Comparison of ENCODE assay signal across 16 mouse cellular contexts in the genomic region with DNA sequence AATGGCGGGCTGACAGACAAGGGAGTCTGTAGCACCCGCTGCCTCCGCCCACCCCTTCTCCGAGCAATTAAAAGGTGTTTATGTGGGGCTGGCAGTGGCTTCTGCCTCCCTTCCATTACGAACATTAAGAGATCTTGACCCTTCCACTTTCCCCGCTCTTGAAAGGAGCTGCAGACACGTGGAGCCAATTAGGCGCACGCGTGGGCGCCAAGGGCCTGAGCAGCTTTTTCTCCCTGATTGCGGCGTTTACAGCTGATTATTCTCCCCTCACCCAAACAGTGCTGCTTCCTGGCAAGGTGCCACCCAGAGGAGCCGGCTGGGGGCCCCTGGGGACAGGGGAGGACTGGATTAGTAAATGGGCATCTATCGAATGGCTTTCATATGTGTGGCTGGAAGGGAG.
DNase-seq lines count a peak whose midpoint lies in the region; ATAC-seq lines count a peak whose summit lies in the region.
"Had no signal": no experiment of that assay in that cellular context is flagged by ENCODE, and none has a peak within 500 bp of the region (broad histone marks: within the 10 kb centered on the region; RNA-seq: fewer than 3 reads in every experiment).

No protein-coding gene starts in this region.

- H3K9ac ChIP-seq in forebrain, embryonic 11.5 days (ENCODE audit: low read length) = no peak overlapping the region
- 0 out of 2 replicates have a peak overlapping the region, but pooled peaks have one; percentile 1 for H3K9ac ChIP-seq in forebrain, embryonic 16.5 days (replicated peaks; ENCODE audit: low read depth, low read length)
- no peak overlapping the region for H3K9ac ChIP-seq in midbrain, embryonic 16.5 days (ENCODE audit: low read depth, low read length)
- H3K9ac ChIP-seq: embryonic facial prominence, embryonic 13.5 days; kidney, embryonic 15.5 days; liver, embryonic 15.5 days had no signal

- peak overlapping the region; percentile 48 for H3K27ac ChIP-seq in forebrain, embryonic 10.5 days
- H3K27ac ChIP-seq in forebrain, embryonic 11.5 days (ENCODE audit: low read depth, low read length) = no peak overlapping the region
- H3K27ac ChIP-seq in forebrain, embryonic 16.5 days (ENCODE audit: low read length) = no peak overlapping the region
- H3K27ac ChIP-seq in midbrain, embryonic 16.5 days (ENCODE audit: low read length) = 0 out of 2 replicates have a peak overlapping the region, but pooled peaks have one; percentile 14
- H3K27ac ChIP-seq: embryonic facial prominence, embryonic 13.5 days; kidney, embryonic 15.5 days; liver, embryonic 15.5 days; stomach, postnatal 0 days had no signal

- H3K27me3 ChIP-seq in forebrain, embryonic 10.5 days (ENCODE audit: poor library complexity, severe bottlenecking) = peaks cover 35% of the 10 kb centered on the region
- no peaks in the 10 kb centered on the region for H3K27me3 ChIP-seq in forebrain, embryonic 11.5 days (ENCODE audit: control insufficient read depth, insufficient read depth, low read length)
- H3K27me3 ChIP-seq in forebrain, embryonic 16.5 days (replicated peaks; ENCODE audit: control insufficient read depth, insufficient read depth, low read length) = peaks cover 18% of the 10 kb centered on the region
- H3K27me3 ChIP-seq in midbrain, embryonic 16.5 days (ENCODE audit: control insufficient read depth, insufficient read depth, low read depth, low read length) = no peaks in the 10 kb centered on the region
- H3K27me3 ChIP-seq: embryonic facial prominence, embryonic 13.5 days had no signal

- no peak overlapping the region for H3K4me3 ChIP-seq in forebrain, embryonic 10.5 days
- no peak overlapping the region for H3K4me3 ChIP-seq in forebrain, embryonic 11.5 days (ENCODE audit: low read depth, low read length)
- H3K4me3 ChIP-seq in forebrain, embryonic 16.5 days (replicated peaks; ENCODE audit: low read length) = no peak overlapping the region
- no peak overlapping the region for H3K4me3 ChIP-seq in midbrain, embryonic 16.5 days (ENCODE audit: low read depth, low read length)
- H3K4me3 ChIP-seq: embryonic facial prominence, embryonic 13.5 days; kidney, embryonic 15.5 days; liver, embryonic 15.5 days had no signal

- no peaks in the 10 kb centered on the region for H3K36me3 ChIP-seq in forebrain, embryonic 10.5 days (replicated peaks)
- H3K36me3 ChIP-seq in forebrain, embryonic 11.5 days (ENCODE audit: control insufficient read depth, insufficient read depth, low read length) = no peaks in the 10 kb centered on the region
- H3K36me3 ChIP-seq in forebrain, embryonic 16.5 days (ENCODE audit: control insufficient read depth, insufficient read depth) = no peaks in the 10 kb centered on the region
- no peaks in the 10 kb centered on the region for H3K36me3 ChIP-seq in midbrain, embryonic 16.5 days (ENCODE audit: control insufficient read depth, insufficient read depth, low read length)
- H3K36me3 ChIP-seq: embryonic facial prominence, embryonic 13.5 days; kidney, embryonic 15.5 days; liver, embryonic 15.5 days had no signal

- H3K4me2 ChIP-seq in forebrain, embryonic 11.5 days (ENCODE audit: low read depth, low read length, severe bottlenecking) = no peak overlapping the region
- peak overlapping the region; percentile 11; the same call in 1 of the 2 replicates for H3K4me2 ChIP-seq in forebrain, embryonic 16.5 days (ENCODE audit: low read length)
- H3K4me2 ChIP-seq in midbrain, embryonic 16.5 days (ENCODE audit: low read length) = no peak overlapping the region
- H3K4me2 ChIP-seq: embryonic facial prominence, embryonic 13.5 days; kidney, embryonic 15.5 days; liver, embryonic 15.5 days had no signal

- ATAC-seq in forebrain, embryonic 11.5 days (replicated peaks; ENCODE audit: low FRiP score) = no peak
- peak; percentile 47 for ATAC-seq in forebrain, embryonic 16.5 days
- no peak for ATAC-seq in midbrain, embryonic 16.5 days

- no peaks in the 10 kb centered on the region for H3K9me3 ChIP-seq in forebrain, embryonic 10.5 days
- H3K9me3 ChIP-seq in forebrain, embryonic 11.5 days (ENCODE audit: control insufficient read depth, low read length) = no peaks in the 10 kb centered on the region
- H3K9me3 ChIP-seq in forebrain, embryonic 16.5 days (ENCODE audit: control insufficient read depth, low read length) = no peaks in the 10 kb centered on the region
- no peaks in the 10 kb centered on the region for H3K9me3 ChIP-seq in midbrain, embryonic 16.5 days (replicated peaks; ENCODE audit: control insufficient read depth, low read length, poor library complexity, severe bottlenecking)
- H3K9me3 ChIP-seq: embryonic facial prominence, embryonic 13.5 days; kidney, embryonic 15.5 days; liver, embryonic 15.5 days had no signal

- peaks cover 45% of the 10 kb centered on the region for H3K4me1 ChIP-seq in forebrain, embryonic 10.5 days
- peaks cover 4% of the 10 kb centered on the region; the same call in 1 of the 2 replicates for H3K4me1 ChIP-seq in forebrain, embryonic 11.5 days (replicated peaks; ENCODE audit: control insufficient read depth, insufficient read depth, low read length)
- H3K4me1 ChIP-seq in forebrain, embryonic 16.5 days (replicated peaks; ENCODE audit: control insufficient read depth, insufficient read depth, low read length) = peaks cover 20% of the 10 kb centered on the region
- peaks cover 15% of the 10 kb centered on the region for H3K4me1 ChIP-seq in midbrain, embryonic 16.5 days (ENCODE audit: control insufficient read depth, insufficient read depth, low read length)
- H3K4me1 ChIP-seq: liver, embryonic 15.5 days had no signal

- 70% methylated on average over 15 of the region's 15 CpGs for whole genome bisulfite sequencing in forebrain, embryonic 10.5 days
- WGBS in forebrain, embryonic 11.5 days = 59% methylated on average over 15 of the region's 15 CpGs
- WGBS in forebrain, embryonic 16.5 days = 6% methylated on average over 15 of the region's 15 CpGs
- 45% methylated on average over 15 of the region's 15 CpGs for WGBS in midbrain, embryonic 16.5 days

- no peak for DNase-seq in forebrain, embryonic 10.5 days (ENCODE audit: extremely low spot score, low spot score)
- no peak for DNase-seq in forebrain, embryonic 11.5 days (ENCODE audit: low spot score)
- peak; percentile 66 for DNase-seq in retina, postnatal 1 day
- no peak for DNase-seq in retina, embryonic 14.5 days (ENCODE audit: low spot score)
- DNase-seq in gastrocnemius, postnatal 25 days = no peak
- no peak for DNase-seq in gastrocnemius, postnatal 4 days (ENCODE audit: low spot score in 2 of 2)
- DNase-seq: adrenal gland, postnatal 10 days; cerebellum, postnatal 25 days; lung, postnatal 4 days; thymus, postnatal 36 days had no signal

Comparison
In these comparisons a context has a peak if more than half of its experiments do, and no peak if none do; other contexts are left out.
1. H3K27ac ChIP-seq: peak in forebrain, embryonic 10.5 days (single experiment) and midbrain, embryonic 16.5 days (single experiment); none in forebrain, embryonic 11.5 days (single experiment) and forebrain, embryonic 16.5 days (single experiment).